Mouse (Mus musculus) megakaryocyte, embryonic 14.5 days (primary cell): ENCODE measurements around the gene Olfr1045.
"Not testable (repeated sequence)": the region's sequence is repeated elsewhere in the genome, so short reads cannot be mapped to it uniquely, and the experiment has no call there.

Experiments
- FLI1 ChIP-seq: IDR thresholded peaks from 2 replicates; pipeline ENCODE4 v1.6.1; 2012; ENCODE audit warnings: low read length, inconsistent platforms, mixed read lengths
- GATA1 ChIP-seq: IDR thresholded peaks from 3 replicates; pipeline ENCODE4 v1.6.1; 2012; ENCODE audit warnings: mixed read lengths, low read length, inconsistent platforms, borderline replicate concordance

- TF ChIP-seq FLI1, GATA1: not testable (repeated sequence)
These were observed 27.4 kb downstream of the Olfr1045 start for GRCm38 (mm10) chr2:86175422-86175821.
